Mouse (Mus musculus) erythroblast, embryonic 14.5 days (primary cell): ENCODE measurements around the gene Esyt3.

Experiments
- GATA1 ChIP-seq: IDR thresholded peaks from 2 replicates; pipeline ENCODE4 v1.6.1; 2012; ENCODE audit warnings: low read length, inconsistent platforms, mixed read lengths
- TAL1 ChIP-seq: IDR thresholded peaks from 3 replicates; pipeline ENCODE4 v1.6.1; 2012; ENCODE audit warnings: low read length, inconsistent platforms, mixed read lengths

GRCm38 (mm10) chr9:99339182-99339581 lies 19.2 kb downstream of the Esyt3 start:
- no peak for TF ChIP-seq GATA1
- no peak for TF ChIP-seq TAL1
